Mouse (Mus musculus) embryo, embryonic 11.5 days (tissue): ENCODE measurements around the gene 1700013G24Rik.

Source experiments
- DNase-seq: peaks from one replicate; pipeline ENCODE4 v3.0.0-alpha.2; 2012; ENCODE audit warnings: low read depth, low spot score

The 1700013G24Rik gene

GRCm38 (mm10) chr4:137476065-137476760 lies 23.1 kb downstream of the 1700013G24Rik start:
- DNase-seq: no peak

- DNase-seq: no peak
These were observed 23.7 kb downstream of the 1700013G24Rik start for GRCm38 (mm10) chr4:137476761-137477237.

- DNase-seq: no peak
These were observed 24.5 kb downstream of the 1700013G24Rik start for GRCm38 (mm10) chr4:137477611-137478010.

- DNase-seq: no peak
These were observed 25.2 kb downstream of the 1700013G24Rik start for GRCm38 (mm10) chr4:137478306-137478705.

GRCm38 (mm10) chr4:137479757-137480156 lies 26.7 kb downstream of the 1700013G24Rik start:
- DNase-seq: no peak

- DNase-seq: no peak
These were observed 27.3 kb downstream of the 1700013G24Rik start for GRCm38 (mm10) chr4:137480191-137480992.

- no peak for DNase-seq
These were observed 27.9 kb downstream of the 1700013G24Rik start for GRCm38 (mm10) chr4:137480993-137481340.

- no peak for DNase-seq
These were observed 28.4 kb downstream of the 1700013G24Rik start for GRCm38 (mm10) chr4:137481381-137482030.

- no peak for DNase-seq
These were observed 30.8 kb downstream of the 1700013G24Rik start for GRCm38 (mm10) chr4:137483871-137484270.

- DNase-seq: no peak
These were observed 31.5 kb downstream of the 1700013G24Rik start for GRCm38 (mm10) chr4:137484586-137484985.

GRCm38 (mm10) chr4:137485258-137485960 lies 32.3 kb downstream of the 1700013G24Rik start:
- DNase-seq: no peak

- DNase-seq: no peak
These were observed 33.3 kb downstream of the 1700013G24Rik start for GRCm38 (mm10) chr4:137486081-137487014.

GRCm38 (mm10) chr4:137487286-137488000 lies 34.4 kb downstream of the 1700013G24Rik start:
- DNase-seq: no peak

- no peak for DNase-seq
These were observed 35.0 kb downstream of the 1700013G24Rik start for GRCm38 (mm10) chr4:137488038-137488437.

GRCm38 (mm10) chr4:137488571-137489303 lies 35.7 kb downstream of the 1700013G24Rik start:
- DNase-seq: no peak

GRCm38 (mm10) chr4:137489996-137490395 lies 36.9 kb downstream of the 1700013G24Rik start:
- DNase-seq: no peak

- DNase-seq: no peak
These were observed 39.5 kb downstream of the 1700013G24Rik start for GRCm38 (mm10) chr4:137492563-137492962.

- no peak for DNase-seq
These were observed 40.1 kb downstream of the 1700013G24Rik start for GRCm38 (mm10) chr4:137493187-137493586.
